Mouse (Mus musculus) limb, embryonic 15.5 days (tissue): ENCODE measurements around the gene Impdh2. TPM values are rescaled to one million over a fixed set of nuclear protein-coding genes. Genes with fewer than 3 reads are reported as not detected.
A peak's percentile ranks its signal among the peaks of the same experiment; 100 is the strongest.

Experiments used
- ATAC-seq: fragments of 200-750 bp; cut with Nextera tagmentation; 2 replicates; pipeline ENCODE4 v1.8.0; 2017; ENCODE audit warnings: low read depth, moderate TSS enrichment; ENCODE audit not compliant: insufficient number of reproducible peaks, low FRiP score, low TSS enrichment
- H3K27ac ChIP-seq: fragments of 300-500 bp; sonication (generic); 2 replicates; pipeline ENCODE4 v1.5.1; 2015; ENCODE audit warnings: moderate library complexity, mild to moderate bottlenecking, inconsistent platforms
- H3K27me3 ChIP-seq: fragments of 300-500 bp; sonication (generic); 2 replicates; pipeline ENCODE4 v1.6.1; 2015; ENCODE audit warnings: inconsistent platforms
- H3K36me3 ChIP-seq: fragments of 300-500 bp; sonication (generic); 2 replicates; pipeline ENCODE4 v1.6.1; 2015; ENCODE audit warnings: inconsistent platforms
- H3K4me1 ChIP-seq: fragments of 300-500 bp; sonication (generic); 2 replicates; pipeline ENCODE4 v1.6.1; 2015; ENCODE audit warnings: inconsistent platforms
- H3K4me2 ChIP-seq: fragments of 300-500 bp; sonication (generic); 2 replicates; pipeline ENCODE4 v1.6.1; 2015; ENCODE audit warnings: mild to moderate bottlenecking, inconsistent platforms
- H3K4me3 ChIP-seq: fragments of 300-500 bp; sonication (generic); 2 replicates; pipeline ENCODE4 v1.5.1; 2015; ENCODE audit warnings: mild to moderate bottlenecking, inconsistent platforms
- H3K9ac ChIP-seq: fragments of 300-500 bp; sonication (generic); 2 replicates; pipeline ENCODE4 v1.6.1; 2015; ENCODE audit warnings: inconsistent platforms
- H3K9me3 ChIP-seq: fragments of 300-500 bp; sonication (generic); 2 replicates; pipeline ENCODE4 v1.6.1; 2016; ENCODE audit warnings: inconsistent platforms
- WGBS: fragments of 180-500 bp; shearing (Covaris S2); methylation state at CpG from one replicate; pipeline ENCODE4 v1.1.7; 2015; 5-methylcytosine and 5-hydroxymethylcytosine counted together
- polyA plus RNA-seq: library from polyadenylated mRNA; unstranded; fragments of >200 nt; fragmentation: Nextera tagmentation; extraction: Ambion mirVana; gene quantifications from 2 replicates; pipeline ENCODE4 v1.2.1, GENCODE M21; 2015

The Impdh2 gene
- polyA plus RNA-seq, 1 experiment from 2014 or later, result 157 TPM

DNA sequence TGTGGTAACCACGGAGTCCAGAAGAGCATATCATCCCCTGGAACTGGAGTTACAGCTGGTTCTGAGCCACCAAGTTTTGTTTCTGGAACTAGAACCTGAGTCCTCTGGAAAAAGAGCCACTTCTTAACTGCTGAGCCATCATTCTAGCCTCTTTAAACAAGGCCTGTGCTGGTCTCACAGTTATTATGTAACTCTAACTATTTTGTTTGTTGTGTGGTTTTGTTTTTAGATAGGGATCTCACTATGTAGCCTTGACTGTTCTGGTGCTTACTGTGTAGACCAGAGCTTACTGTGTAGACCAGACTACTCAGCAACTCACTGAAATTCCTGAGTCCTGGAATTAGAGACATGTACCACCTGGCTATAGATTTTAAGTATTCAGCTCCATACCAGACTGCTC, 13.2 kb upstream of the Impdh2 start:
- Histone ChIP-seq H3K9ac (no peak overlapping the region), H3K4me2 (no peak overlapping the region), H3K36me3 (peaks cover 78% of the 10 kb centered on the region), H3K27me3 (no peaks in the 10 kb centered on the region), H3K27ac (no peak overlapping the region), H3K4me1 (no peaks in the 10 kb centered on the region), H3K4me3 (no peak overlapping the region), H3K9me3 (no peaks in the 10 kb centered on the region)
- WGBS, result 98% methylated on average over 1 of the region's 1 CpGs
- no peak for ATAC-seq

DNA sequence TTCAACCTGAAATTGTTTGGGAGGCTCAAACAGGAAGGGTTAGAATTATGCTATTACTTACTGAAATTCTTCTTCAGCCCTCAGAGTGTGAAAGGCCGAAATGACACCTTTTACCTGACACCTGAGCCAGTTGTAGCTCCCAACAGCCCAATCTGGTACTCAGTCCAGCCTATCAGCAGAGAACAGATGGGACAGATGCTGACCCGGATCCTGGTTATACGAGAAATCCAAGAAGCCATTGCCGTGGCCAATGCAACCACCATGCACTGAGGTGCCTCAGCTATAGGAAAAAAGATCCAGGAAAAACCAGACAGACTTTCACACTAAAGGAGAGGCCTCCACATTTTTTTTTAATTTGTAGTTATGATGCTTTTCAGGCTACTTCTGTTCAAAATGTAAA, 917 bp upstream of the Impdh2 start:
- WGBS, result 78% methylated on average over 4 of the region's 4 CpGs
- Histone ChIP-seq H3K36me3 (peaks cover 72% of the 10 kb centered on the region), H3K4me2 (no peak overlapping the region), H3K9ac (no peak overlapping the region), H3K27me3 (no peaks in the 10 kb centered on the region), H3K4me3 (no peak overlapping the region), H3K4me1 (peaks cover 10% of the 10 kb centered on the region), H3K9me3 (no peaks in the 10 kb centered on the region), H3K27ac (no peak overlapping the region)
- ATAC-seq, result no peak

DNA sequence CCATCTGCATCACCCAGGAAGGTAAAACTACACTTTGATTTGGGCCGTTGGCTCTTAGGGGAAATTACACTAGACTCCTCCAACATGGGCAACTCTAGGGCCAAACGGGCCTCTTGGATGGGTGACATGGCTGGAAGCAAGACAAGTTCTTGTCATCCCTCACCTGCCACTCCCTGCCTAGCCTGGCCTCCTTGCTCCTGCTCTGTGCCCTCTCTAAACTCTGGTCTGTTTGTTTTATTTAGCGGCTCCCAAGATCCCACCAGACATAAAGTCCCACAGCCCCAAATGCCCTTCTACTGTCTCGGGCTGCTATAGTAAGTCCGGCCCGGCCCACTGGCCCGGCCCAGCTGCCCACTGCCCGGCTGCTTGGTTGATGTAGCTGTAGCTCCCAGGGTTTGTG, 3.6 kb downstream of the Impdh2 start:
- no peak overlapping the region for H3K27ac ChIP-seq
- H3K9me3 ChIP-seq, result no peaks in the 10 kb centered on the region
- peaks cover 49% of the 10 kb centered on the region for H3K36me3 ChIP-seq
- no peak overlapping the region for H3K4me2 ChIP-seq
- no peak overlapping the region for H3K4me3 ChIP-seq
- WGBS, result 93% methylated on average over 8 of the region's 8 CpGs
- no peak for ATAC-seq
- H3K4me1 ChIP-seq, result peaks cover 29% of the 10 kb centered on the region
- H3K9ac ChIP-seq, result no peak overlapping the region
- no peaks in the 10 kb centered on the region for H3K27me3 ChIP-seq

DNA sequence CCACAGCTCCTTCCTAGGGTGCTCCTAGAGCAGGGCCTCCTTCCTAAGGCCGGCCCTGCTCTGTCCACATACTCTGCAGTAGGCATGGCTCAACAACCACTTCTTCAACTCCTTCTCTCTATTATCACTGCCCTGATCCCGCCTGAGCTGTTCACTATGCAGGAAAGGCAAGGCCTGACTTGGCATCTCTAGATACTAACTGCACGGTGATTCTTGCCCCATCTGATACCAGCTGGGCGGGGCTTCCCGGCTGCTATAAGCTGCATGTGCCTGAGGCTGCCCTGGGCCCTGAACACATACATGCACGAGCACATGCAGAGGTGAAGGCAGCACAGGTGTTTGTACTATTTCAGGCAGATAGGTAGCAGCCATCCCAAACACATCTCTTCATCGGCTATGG, 4.0 kb downstream of the Impdh2 start:
- no peaks in the 10 kb centered on the region for H3K27me3 ChIP-seq
- H3K4me2 ChIP-seq, result no peak overlapping the region
- 82% methylated on average over 7 of the region's 7 CpGs for WGBS
- no peak for ATAC-seq
- H3K9me3 ChIP-seq, result no peaks in the 10 kb centered on the region
- H3K9ac ChIP-seq, result no peak overlapping the region
- peaks cover 34% of the 10 kb centered on the region for H3K4me1 ChIP-seq
- H3K36me3 ChIP-seq, result peaks cover 44% of the 10 kb centered on the region
- no peak overlapping the region for H3K27ac ChIP-seq
- H3K4me3 ChIP-seq, result no peak overlapping the region

DNA sequence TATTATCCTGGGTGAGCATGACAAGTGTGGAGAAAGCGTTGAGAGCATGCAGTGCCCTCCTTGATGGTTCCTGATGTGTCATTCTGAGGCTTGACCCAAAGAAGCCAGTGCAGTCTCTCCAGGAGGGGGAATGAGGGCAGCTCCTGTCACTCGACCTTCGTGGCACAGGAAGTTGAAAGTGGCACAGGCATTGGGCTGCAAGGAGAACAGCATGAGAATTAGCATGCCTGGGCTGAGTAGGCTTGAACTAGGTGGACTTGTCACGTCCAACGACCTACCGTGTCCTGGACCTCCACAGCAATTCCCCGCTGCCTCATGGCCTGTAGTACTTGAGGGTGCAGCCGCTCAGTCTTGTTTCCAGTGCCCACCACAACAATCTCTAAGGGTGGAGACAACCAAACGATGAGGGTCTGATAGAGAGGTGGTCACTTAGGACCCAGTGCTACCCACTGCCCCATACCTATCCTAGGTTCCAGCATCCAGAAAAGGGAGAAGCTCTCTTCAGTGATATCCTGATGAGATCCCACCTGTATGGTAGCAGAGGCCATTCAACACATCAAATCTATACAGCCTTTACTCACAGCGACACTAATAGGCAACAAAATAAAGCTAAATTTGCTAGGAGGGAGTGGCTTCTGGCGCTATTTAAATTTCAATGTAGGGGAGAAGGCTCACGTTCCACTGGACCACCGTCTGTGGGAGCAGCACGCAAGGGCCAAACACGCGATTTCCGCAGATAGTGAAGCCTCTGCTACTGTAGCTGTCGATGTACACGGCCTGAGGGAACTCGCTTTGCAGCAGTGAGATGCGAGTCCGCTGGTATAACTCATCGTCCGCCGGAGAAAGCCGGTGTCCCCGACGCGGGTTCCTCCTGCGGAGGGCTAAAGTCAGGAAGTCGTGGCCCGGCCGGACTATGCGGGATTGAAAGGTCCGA, 6.1 kb downstream of the Impdh2 start:
- no peaks in the 10 kb centered on the region for H3K27me3 ChIP-seq
- H3K36me3 ChIP-seq, result peaks cover 44% of the 10 kb centered on the region
- H3K9me3 ChIP-seq, result no peaks in the 10 kb centered on the region
- peak overlapping the region; percentile 96 for H3K27ac ChIP-seq
- no peak for ATAC-seq
- H3K9ac ChIP-seq, result peak overlapping the region; percentile 77
- peak overlapping the region; percentile 98 for H3K4me2 ChIP-seq
- WGBS, result 13% methylated on average over 35 of the region's 35 CpGs
- H3K4me1 ChIP-seq, result peaks cover 50% of the 10 kb centered on the region
- peak overlapping the region; percentile 74 for H3K4me3 ChIP-seq

DNA sequence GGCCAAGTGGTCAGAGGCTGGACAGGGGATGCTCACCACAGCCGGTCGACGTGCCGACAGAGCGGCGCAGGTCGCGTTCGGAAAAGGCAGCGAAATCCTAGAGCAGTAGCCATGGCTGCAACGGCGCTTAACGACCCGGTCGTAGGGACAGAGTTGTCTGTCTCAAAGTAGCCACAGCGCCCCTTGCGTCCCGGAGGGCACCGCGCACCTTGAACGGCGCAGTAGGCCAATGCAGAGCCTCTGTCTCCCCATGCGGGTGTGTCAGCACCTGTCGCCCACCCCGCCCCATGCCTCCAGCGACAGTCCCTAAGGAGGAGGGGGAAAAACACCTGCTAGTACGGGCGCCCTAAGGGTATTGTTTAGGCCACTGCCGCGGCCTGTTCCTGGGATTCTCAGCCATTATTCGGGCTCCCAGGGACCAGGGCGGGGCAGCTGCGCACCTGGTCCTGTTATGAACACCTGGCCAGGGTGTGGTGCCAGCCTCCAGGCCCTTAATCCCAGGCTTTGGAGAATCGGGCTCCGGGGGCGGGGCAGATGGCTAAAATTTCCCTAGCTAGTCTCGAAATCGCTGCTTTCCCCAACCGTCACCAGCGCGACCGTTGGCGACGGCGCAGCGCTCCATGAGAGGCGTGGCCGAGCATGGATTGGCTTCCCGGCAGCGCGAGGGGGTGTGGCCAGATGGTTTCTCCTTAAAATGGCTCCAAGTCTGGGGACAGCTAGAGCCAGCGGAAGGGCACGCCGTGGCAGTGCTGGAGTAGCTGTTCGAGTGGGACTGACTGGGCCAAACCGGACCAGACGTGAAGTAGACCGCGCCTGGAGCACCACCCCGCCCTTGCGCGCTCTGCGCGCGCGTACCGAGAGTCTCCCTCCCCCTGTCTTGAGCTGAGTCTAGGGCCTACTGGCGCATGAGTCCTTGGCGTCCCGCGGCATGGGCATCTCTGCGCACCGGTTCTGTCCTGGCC, 7.0 kb downstream of the Impdh2 start, which contains the start of gene Ndufaf3:
Gene Ndufaf3 (minus strand): TSS at position 620 of the 962 bp plus-strand sequence.
- no peaks in the 10 kb centered on the region for H3K9me3 ChIP-seq
- peak within 1 kb of the TSS; percentile 74 for H3K4me3 ChIP-seq
- peaks cover 42% of the 10 kb centered on the region for H3K4me1 ChIP-seq
- peak; percentile 84 for ATAC-seq
- peaks cover 50% of the 10 kb centered on the region for H3K36me3 ChIP-seq
- H3K27me3 ChIP-seq, result no peaks in the 10 kb centered on the region
- H3K9ac ChIP-seq, result peak within 1 kb of the TSS; percentile 77
- H3K4me2 ChIP-seq, result peak within 1 kb of the TSS; percentile 98
- under 1% methylated on average over 73 of the region's 73 CpGs for WGBS
- peak within 1 kb of the TSS; percentile 96 for H3K27ac ChIP-seq

DNA sequence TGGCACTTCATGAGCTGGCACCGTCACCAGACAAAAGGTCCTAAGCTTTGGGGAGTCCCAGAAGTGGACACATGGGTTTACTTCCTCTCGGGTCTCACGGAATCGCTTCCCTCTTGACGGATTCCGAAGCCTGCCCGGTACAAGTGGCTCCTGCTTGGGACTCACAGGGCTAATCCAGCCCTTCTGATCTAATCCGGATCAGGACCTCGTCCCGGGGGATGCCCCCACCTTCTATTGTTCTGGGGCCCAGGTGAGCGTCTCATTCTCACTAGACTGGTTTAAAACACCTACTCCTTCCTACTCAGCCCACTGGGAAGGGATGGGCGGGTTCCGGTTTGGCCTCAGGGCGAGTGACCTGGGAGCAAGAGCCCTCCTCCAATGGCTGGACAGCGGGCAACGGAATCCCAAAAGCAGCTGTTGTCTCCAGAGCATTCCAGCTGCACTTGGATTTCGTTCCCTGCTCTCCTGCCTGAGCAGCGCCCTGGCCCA, 7.9 kb downstream of the Impdh2 start:
- Histone ChIP-seq H3K4me2 (peak overlapping the region; percentile 98), H3K27ac (peak overlapping the region; percentile 96), H3K9ac (peak overlapping the region; percentile 67), H3K9me3 (no peaks in the 10 kb centered on the region), H3K36me3 (peaks cover 51% of the 10 kb centered on the region), H3K4me1 (peaks cover 42% of the 10 kb centered on the region), H3K27me3 (no peaks in the 10 kb centered on the region), H3K4me3 (peak overlapping the region; percentile 74)
- WGBS, result 15% methylated on average over 18 of the region's 18 CpGs
- no peak for ATAC-seq

DNA sequence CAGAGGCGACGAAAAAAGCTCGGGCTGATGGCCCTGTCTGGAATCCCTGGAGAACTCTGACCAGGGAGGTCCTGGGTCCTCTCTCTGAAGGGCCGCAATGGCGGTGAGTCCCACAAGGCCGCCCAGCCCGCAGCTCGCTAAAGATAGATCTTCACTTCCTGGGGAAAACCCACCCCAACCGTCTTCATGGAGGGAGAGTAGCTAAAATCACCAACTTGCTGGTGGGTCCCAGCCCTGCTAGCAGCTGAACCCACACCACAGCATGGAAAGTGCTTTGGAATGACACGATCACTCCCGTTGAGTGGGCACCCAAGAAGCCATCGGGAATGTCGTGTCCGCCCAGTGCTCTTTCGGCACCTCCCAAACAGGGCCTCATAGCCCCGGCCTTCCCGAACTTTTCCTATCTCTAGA, 8.4 kb downstream of the Impdh2 start:
- H3K4me3 ChIP-seq, result peak overlapping the region; percentile 74; the same call in 1 of the 2 replicates
- peak overlapping the region; percentile 96 for H3K27ac ChIP-seq
- no peak for ATAC-seq
- WGBS, result 77% methylated on average over 17 of the region's 17 CpGs
- H3K36me3 ChIP-seq, result peaks cover 52% of the 10 kb centered on the region
- H3K9ac ChIP-seq, result no peak overlapping the region
- H3K4me2 ChIP-seq, result peak overlapping the region; percentile 98
- H3K4me1 ChIP-seq, result peaks cover 42% of the 10 kb centered on the region
- H3K27me3 ChIP-seq, result no peaks in the 10 kb centered on the region
- H3K9me3 ChIP-seq, result no peaks in the 10 kb centered on the region

DNA sequence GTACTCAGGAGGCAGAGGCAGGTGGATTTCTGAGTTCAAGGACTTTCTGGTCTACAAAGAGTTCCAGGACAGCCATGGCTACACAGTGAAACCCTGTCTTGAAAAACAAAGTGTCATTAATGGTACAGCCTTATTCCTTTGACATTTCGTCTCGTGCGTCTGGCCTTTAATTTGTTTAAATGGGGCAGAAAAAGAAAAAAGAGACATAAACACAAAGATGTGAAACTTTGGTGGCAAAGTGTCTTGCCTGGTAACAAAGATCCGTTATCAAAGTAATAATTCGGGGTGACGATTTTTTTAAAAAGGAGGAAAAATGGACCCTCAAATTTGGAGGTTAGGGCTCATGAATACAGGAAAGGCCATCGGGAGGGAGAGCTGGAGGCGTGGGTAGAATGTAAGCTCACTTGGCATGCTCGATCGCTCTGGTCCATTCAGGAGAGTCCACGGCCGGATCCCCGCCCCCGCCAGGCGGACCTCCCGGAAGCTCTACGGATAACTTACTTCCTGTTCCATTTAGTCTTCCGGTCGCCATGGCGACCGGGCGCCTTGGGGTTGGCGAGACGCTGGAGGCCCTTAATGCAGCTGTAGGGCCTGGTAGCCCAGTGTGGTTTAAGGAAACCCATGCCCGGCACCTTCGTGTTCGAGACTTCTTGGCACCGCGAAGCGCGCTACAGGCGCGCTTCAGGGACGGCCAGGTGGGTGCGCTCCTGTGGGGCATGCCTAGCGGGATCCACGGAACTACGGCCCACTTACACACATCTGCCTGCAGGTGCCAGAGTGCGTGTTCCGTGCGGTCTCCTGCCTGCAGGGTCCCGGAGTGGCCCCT, 9.5 kb downstream of the Impdh2 start, which contains the start of gene Dalrd3:
Gene Dalrd3 (plus strand): TSS at position 506 of the 826 bp plus-strand sequence.
- ATAC-seq, result peak; percentile 55
- H3K27ac ChIP-seq, result peak within 1 kb of the TSS; percentile 96
- H3K4me1 ChIP-seq, result peaks cover 50% of the 10 kb centered on the region
- 6% methylated on average over 42 of the region's 42 CpGs for WGBS
- peaks cover 52% of the 10 kb centered on the region for H3K36me3 ChIP-seq
- peak within 1 kb of the TSS; percentile 55 for H3K9ac ChIP-seq
- peak within 1 kb of the TSS; percentile 63 for H3K4me3 ChIP-seq
- no peaks in the 10 kb centered on the region for H3K27me3 ChIP-seq
- peak within 1 kb of the TSS; percentile 98 for H3K4me2 ChIP-seq
- no peaks in the 10 kb centered on the region for H3K9me3 ChIP-seq

DNA sequence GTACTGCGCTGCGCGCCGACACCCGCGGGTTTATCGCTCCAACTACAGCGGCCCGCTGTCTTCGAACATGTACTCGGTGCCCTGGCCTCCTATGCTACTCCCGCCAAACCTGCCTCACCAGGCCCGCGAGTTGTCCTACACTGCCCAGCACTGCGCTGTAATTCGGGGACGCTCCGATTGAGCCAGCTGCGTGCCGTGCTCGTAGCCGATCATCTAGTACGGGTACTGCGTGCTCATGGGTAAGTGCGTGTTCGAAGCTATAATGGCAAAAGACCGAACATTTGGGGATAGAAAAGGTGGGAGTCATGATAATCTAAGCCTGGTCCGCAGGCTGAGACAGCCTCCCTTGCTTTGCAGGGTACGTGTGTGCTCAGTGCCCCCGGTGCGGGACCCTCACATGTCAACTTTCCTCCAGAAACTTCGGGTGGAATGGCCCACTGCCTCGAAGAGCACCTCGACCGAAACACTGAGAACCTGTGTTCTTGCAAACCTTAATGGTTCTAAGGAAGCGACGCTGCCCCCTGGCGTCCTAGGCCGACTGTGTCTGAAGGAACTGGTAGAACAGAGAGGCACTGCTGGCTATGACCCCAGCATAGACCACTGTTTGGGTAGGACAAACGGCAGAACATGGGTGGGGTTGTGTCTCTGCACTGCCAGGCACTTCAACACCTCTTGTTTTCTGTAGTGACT, 10.3 kb downstream of the Impdh2 start:
- Histone ChIP-seq H3K9me3 (no peaks in the 10 kb centered on the region), H3K36me3 (peaks cover 52% of the 10 kb centered on the region), H3K27ac (peak overlapping the region; percentile 75), H3K4me3 (peak overlapping the region; percentile 63), H3K4me1 (peaks cover 53% of the 10 kb centered on the region), H3K27me3 (no peaks in the 10 kb centered on the region), H3K9ac (peak overlapping the region; percentile 55), H3K4me2 (peak overlapping the region; percentile 98)
- no peak for ATAC-seq
- WGBS, result 1% methylated on average over 40 of the region's 40 CpGs
